Mouse (Mus musculus): ENCODE measurements around the gene Cartpt.
"Not testable (repeated sequence)": the region's sequence is repeated elsewhere in the genome, so short reads cannot be mapped to it uniquely, and the experiment has no call there.

Gene Cartpt

GRCm38 (mm10) chr13:99853131-99853530, 47.8 kb downstream of the Cartpt start:
- no peak for DNase-seq

- DNase-seq, result not testable (repeated sequence)
Observed at GRCm38 (mm10) chr13:99852416-99852815, 48.5 kb downstream of the Cartpt start.

- DNase-seq, result no peak
Observed at GRCm38 (mm10) chr13:99851026-99851425, 49.9 kb downstream of the Cartpt start.

- peak; percentile 38 for DNase-seq
Observed at GRCm38 (mm10) chr13:99849597-99849996, 51.3 kb downstream of the Cartpt start.

All from cerebellum, adult 9-10 months (tissue).